Mouse (Mus musculus) C2C12 (cell line): ENCODE data around the gene Kif11.

Experiments
- CTCF ChIP-seq: IDR thresholded peaks from one replicate; pipeline ENCODE4 v1.5.1; 2011; ENCODE audit not compliant: control insufficient read depth, insufficient read depth, insufficient read length
- MAX ChIP-seq: IDR thresholded peaks from one replicate; pipeline ENCODE4 v1.6.1; 2011; ENCODE audit warnings: mild to moderate bottlenecking, control low read depth
- USF1 ChIP-seq: IDR thresholded peaks from one replicate; pipeline ENCODE4 v1.6.1; 2011; ENCODE audit warnings: low read depth, mild to moderate bottlenecking, control low read depth, moderate library complexity

DNA sequence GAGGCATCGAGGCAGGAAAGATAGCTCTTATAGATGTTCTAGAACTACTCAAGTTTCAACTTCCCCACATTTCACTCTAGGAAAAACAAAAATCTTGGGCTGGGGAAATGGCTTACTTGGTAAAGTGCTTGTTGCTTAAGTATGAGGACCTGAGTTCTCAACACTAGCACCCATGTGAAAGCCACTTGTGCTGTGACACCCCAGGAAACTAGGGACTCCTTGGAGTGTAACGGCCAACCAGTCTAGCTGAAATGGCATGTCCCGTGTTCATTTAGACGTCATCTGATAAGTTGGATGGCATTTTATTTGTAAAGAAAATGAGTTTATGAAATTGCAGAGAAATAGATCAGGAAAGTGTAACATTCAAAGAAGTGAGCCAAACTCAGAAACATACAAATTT lies 6.3 kb upstream of the Kif11 start:
- no peak for TF ChIP-seq CTCF
- no peak for TF ChIP-seq MAX
- no peak for TF ChIP-seq USF1
